Mouse (Mus musculus) adrenal gland, adult 8-10 months (tissue): ENCODE measurements around the gene H2-M3. TPM values are rescaled to one million over a fixed set of nuclear protein-coding genes. Genes with fewer than 3 reads are reported as not detected.
"Not testable (repeated sequence)": the region's sequence is repeated elsewhere in the genome, so short reads cannot be mapped to it uniquely, and the experiment has no call there.

Experiments
- DNase-seq: peaks from one replicate; pipeline ENCODE4 v3.0.0; 2022
- total RNA-seq, 4 experiments: library from RNA; stranded (reverse); gene quantifications; 2 replicates each; pipeline ENCODE4 v1.2.4; 2022

H2-M3 gene
- total RNA-seq, result 1 to 10 TPM; 5.5 to 8.0 (median 6.8) TPM

GRCm38 (mm10) chr17:37270058-37270701 lies at the start of gene H2-M3:
Gene H2-M3 (plus strand): TSS chr17:37270220.
- peak; percentile 84 for DNase-seq

- DNase-seq, result no peak
Observed at GRCm38 (mm10) chr17:37221879-37222278, 48.1 kb upstream of the H2-M3 start.

DNA sequence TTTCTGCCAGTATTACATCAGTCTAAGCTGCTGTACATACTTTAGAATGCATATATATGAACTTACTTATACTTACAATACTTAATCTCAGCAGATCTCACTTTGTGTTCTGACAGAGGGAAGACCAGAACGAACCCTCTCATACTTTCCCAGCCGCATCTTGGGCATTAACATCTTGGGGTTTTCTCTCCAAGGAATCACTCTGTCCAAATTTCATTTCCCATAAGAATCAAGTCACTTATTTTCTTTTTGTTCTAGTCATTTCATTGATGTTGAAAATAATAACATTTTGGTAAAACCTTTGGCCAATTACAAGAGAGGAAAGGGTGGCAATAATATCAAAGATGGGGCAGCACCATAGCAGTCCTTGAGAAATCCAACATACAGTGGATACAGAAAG lies 32.8 kb upstream of the H2-M3 start, which contains the start of gene Olfr97:
Olfr97 (minus strand) TSS at position 101 of the 400 bp plus-strand sequence.
- DNase-seq, result not testable (repeated sequence)

DNA sequence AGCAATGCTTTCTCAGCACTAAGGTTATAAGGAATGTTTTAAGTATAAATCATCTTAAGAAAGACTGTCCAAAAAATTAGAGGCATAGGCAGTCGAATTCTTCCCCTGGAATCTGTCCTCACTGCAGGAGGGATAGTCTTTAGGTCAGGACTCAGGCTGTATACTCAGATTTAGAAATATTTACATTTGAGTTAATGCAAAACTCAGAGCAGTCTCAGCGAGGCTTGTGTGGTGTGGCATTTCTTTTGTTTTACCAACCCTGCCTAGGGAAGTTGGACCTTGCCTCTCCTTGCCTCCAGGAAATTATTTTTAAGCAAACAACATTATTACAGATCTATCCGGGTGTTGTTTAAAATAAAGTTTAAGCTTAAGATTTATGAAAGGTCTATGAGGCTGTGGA lies 27.8 kb upstream of the H2-M3 start:
- no peak for DNase-seq

- peak; percentile 8 for DNase-seq
Observed at GRCm38 (mm10) chr17:37246715-37247114, 23.3 kb upstream of the H2-M3 start.

DNA sequence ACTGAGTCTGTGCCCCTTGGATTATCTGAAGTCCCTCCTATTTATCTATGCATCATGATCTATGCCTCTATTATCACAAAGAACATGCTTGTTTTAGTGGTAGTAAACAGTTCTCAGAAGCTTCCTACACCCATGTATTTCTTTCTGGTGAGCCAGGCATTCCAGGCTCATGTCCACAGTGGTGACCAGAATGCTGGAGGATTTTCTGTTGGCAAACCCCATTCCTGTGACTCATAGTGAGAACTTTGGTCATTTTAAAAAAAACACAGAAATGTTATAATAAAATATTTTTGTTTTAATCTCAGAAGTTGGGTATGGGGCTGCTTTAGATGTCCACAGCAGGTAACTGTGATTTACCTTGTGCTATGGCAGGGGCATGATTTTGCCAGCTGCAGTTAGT lies 20.6 kb upstream of the H2-M3 start:
- no peak for DNase-seq

DNA sequence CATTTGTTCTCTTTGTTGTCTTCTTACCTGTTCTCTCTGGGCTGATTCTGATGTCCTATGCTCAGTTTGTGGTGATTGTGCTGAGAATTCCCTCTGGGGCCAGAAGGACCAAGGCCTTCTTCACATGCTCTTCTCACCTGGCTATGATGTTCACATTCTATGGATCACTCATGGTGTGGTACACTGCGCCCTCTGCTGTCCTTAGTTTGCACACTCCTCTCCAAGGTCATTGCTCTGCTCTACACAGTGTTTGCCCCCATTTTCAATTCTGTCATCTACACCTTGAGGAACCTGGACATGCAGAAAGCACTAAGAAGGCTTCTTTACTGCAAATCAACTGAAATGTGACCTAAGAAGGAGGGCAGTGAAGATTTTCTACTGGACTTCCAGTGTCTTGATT lies 19.5 kb upstream of the H2-M3 start:
- DNase-seq, result no peak

GRCm38 (mm10) chr17:37263626-37264025 lies 6.4 kb upstream of the H2-M3 start, which contains the start of gene Olfr98:
Gene Olfr98 (minus strand): TSS chr17:37263749.
- DNase-seq, result no peak

GRCm38 (mm10) chr17:37270702-37271092 lies 677 bp downstream of the H2-M3 start:
- peak; percentile 49 for DNase-seq

DNA sequence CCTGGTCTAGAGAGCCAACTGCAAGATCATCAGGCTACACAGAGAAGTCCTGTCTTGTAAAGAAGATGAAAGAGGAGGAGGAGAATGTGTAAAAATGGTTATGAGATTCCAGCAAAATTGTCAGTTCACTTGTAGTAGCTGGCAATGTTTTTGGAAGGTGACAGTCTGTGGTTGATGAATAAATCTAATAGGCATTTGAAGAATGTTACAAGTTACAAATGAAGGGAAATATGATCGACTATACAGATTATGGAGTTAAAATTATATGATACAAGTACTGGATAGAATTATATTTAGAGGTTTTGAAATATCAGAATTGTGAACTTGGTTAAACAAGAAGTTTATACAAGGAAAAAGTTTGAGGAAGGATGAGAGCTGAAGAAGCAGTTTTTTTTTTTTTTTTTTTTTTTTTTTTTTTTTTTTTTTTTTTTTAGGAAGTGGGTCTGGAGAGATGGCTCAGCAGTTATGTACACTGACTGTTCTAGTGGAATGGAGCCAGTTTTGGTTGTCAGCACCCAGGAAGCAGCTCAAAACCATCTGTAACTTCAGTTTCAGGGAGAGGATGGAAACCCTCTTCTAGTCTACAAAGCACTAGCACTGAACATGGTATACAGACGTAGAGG lies 5.7 kb downstream of the H2-M3 start:
- no peak for DNase-seq

DNA sequence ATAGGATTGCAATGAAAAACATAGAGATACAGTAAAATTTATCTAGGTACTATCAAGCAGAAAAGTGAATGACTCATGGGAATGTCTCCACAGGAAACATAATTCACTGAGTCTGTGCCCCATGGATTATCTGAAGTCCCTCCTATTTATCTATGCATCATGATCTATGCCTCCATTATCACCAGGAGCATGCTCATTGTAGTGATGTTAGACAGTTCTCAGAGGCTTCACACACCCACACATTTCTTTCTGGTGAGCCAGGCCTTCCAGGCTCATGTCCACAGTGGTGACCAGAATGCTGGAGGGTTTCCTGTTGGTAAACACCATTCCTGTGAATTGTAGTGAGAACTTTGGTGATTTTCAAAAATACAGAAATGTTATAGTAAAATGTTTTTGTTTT lies 6.6 kb downstream of the H2-M3 start:
- no peak for DNase-seq

GRCm38 (mm10) chr17:37280331-37280730 lies 10.3 kb downstream of the H2-M3 start:
- no peak for DNase-seq

DNA sequence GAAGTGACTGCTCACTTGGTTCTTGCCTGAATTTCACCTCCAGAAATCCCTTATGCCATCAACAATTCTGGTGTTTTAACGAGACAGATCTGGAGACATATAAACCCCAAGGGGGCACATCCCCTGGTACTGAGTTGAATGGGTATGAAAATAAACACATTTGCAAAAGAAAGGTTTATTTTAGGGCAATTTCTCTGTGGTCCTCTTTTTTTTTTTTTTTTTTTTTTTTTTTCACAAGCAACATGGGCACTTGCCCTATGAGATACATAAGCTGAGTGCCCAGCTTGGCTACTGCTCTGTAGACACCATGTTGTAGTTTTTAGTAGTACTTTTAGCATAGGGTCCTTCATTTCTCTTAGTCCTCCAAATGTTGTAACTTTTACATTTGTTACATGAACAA lies 13.3 kb downstream of the H2-M3 start, which contains the start of gene Olfr99:
Olfr99 (minus strand) TSS at position 101 of the 400 bp plus-strand sequence.
- no peak for DNase-seq

DNA sequence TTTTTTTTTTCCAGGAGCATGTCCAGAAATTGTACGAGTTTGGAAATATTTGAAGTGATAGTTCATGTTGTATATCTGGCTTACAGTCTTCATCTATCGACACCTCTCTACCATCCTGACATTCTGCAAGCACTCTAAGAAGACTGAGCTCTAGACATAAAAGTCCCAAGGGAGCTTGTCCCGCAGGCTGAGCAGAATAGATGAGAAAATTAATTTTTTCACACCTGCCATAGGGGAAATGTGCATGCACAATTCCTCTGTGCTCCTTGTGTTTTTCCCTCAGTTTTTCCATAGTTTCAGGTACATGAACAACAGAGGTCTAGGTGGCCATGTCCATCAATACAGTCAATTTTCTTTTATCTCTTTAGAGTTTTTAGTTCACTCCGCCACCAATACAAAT lies 34.2 kb downstream of the H2-M3 start, which contains the start of gene Olfr101:
Olfr101 (minus strand) TSS at position 101 of the 400 bp plus-strand sequence.
- no peak for DNase-seq

DNA sequence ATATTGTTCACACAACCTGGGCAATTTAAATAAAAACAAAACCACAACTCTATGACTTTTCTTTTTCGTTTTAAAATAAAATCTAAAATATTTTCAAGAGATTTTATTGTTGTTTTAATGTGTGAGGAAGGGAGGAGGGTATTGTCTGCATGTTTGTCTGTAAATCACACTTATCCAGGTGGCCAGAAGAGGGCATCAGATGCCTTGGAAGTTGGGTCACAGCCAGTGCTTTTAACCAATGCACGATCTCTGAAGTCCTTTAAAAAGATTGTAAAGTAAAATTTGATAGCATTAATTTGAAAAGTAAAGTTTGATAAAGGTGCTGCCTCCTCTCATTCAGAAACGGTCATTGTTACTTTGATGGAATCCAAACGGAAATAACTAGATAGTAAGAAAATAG lies 38.5 kb downstream of the H2-M3 start:
- no peak for DNase-seq

DNA sequence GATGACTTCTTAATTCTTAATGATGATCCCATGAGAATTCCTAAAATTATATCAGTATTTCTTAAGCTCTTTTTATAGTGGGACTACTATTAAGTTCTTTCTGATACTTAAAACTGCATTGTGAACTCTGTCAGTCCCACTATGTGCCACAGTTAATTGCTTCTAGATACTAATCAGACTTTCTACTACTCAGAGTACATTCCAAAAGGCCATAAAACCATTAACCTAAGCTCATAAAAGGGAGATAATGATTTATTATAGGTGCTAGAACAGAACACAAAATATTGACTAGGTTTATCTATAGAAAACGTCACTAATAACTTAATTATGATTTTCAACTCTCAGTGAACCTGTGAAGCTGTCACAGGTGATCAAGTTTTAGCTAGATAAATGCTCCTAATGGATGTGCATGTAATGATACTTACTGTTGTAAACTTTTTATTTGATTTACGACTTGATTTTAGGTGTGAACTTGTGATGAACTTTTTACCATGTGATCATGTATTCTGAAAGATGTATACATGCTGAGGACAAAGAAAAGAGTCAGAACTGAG lies 40.2 kb downstream of the H2-M3 start:
- DNase-seq, result no peak

DNA sequence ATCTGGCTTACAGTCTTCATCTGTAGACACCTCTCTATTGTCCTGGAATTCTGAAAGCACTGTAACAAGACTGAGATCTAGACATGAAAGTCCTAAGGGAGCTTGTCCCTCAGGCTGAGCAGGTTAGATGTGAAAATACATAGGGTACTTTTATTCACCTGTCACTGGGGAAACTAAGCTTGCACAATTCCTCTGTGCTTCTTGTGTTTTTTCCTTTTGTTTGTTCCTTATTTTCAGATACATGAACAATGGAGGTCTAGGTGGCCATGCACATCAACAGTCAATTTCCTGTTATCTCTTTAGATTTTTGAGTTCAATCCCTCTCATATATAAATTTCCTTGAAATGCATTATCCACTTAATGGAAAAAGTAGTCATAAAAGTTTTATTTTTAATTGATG lies 46.9 kb downstream of the H2-M3 start, which contains the start of gene Olfr102:
Olfr102 (minus strand) TSS at position 101 of the 400 bp plus-strand sequence.
- no peak for DNase-seq

Other genes with a start within 250 kb of the H2-M3 start
- not detected for gene Mog, start 246.8 kb upstream of the H2-M3 start, total RNA-seq
- 10 to 100 TPM; 25.3 to 63.8 (median 50.8) TPM for gene Gabbr1, start 224.3 kb upstream of the H2-M3 start, total RNA-seq
- gene Olfr90, start 181.7 kb upstream of the H2-M3 start, total RNA-seq, result not detected
- not detected for gene Olfr91, start 171.9 kb upstream of the H2-M3 start, total RNA-seq
- not detected for gene Olfr92, start 150.1 kb upstream of the H2-M3 start, total RNA-seq
- not detected for gene Olfr93, start 108.7 kb upstream of the H2-M3 start, total RNA-seq
- 1 to 10 TPM in 1 of 4 experiments, under 1 TPM in 2, not detected in 1; 0.31 to 3.1 (median 0.65) TPM for gene Ubd, start 76.3 kb upstream of the H2-M3 start, total RNA-seq
- gene Olfr94, start 69.2 kb upstream of the H2-M3 start, total RNA-seq, result not detected
- gene Olfr95, start 57.1 kb upstream of the H2-M3 start, total RNA-seq, result not detected
- not detected for gene Olfr96, start 50.1 kb upstream of the H2-M3 start, total RNA-seq
- not detected for gene Olfr97, start 32.9 kb upstream of the H2-M3 start, total RNA-seq
- not detected for gene Olfr98, start 6.5 kb upstream of the H2-M3 start, total RNA-seq
- not detected for gene Olfr99, start 13.2 kb downstream of the H2-M3 start, total RNA-seq
- not detected for gene Olfr101, start 34.1 kb downstream of the H2-M3 start, total RNA-seq
- not detected for gene Olfr102, start 46.8 kb downstream of the H2-M3 start, total RNA-seq
- not detected for gene Olfr103, start 69.5 kb downstream of the H2-M3 start, total RNA-seq
- not detected for gene Olfr104-ps, start 89.4 kb downstream of the H2-M3 start, total RNA-seq
- gene Olfr105-ps, start 108.8 kb downstream of the H2-M3 start, total RNA-seq, result not detected
- not detected for gene Olfr106-ps, start 120.2 kb downstream of the H2-M3 start, total RNA-seq
- not detected for gene Olfr107, start 129.0 kb downstream of the H2-M3 start, total RNA-seq
- not detected for gene Olfr108, start 175.3 kb downstream of the H2-M3 start, total RNA-seq
- not detected for gene Olfr109, start 188.7 kb downstream of the H2-M3 start, total RNA-seq
- 1 to 10 TPM; 1.6 to 7.5 (median 3.9) TPM for gene H2-M2, start 213.3 kb downstream of the H2-M3 start, total RNA-seq
- under 1 TPM in 1 of 4 experiments, not detected in 3; 0.30 TPM for gene Olfr110, start 222.2 kb downstream of the H2-M3 start, total RNA-seq
- gene Olfr111, start 237.8 kb downstream of the H2-M3 start, total RNA-seq, result 1 to 10 TPM in 1 of 4 experiments, under 1 TPM in 3; 0.21 to 1.4 (median 0.56) TPM